In the genomic region with DNA sequence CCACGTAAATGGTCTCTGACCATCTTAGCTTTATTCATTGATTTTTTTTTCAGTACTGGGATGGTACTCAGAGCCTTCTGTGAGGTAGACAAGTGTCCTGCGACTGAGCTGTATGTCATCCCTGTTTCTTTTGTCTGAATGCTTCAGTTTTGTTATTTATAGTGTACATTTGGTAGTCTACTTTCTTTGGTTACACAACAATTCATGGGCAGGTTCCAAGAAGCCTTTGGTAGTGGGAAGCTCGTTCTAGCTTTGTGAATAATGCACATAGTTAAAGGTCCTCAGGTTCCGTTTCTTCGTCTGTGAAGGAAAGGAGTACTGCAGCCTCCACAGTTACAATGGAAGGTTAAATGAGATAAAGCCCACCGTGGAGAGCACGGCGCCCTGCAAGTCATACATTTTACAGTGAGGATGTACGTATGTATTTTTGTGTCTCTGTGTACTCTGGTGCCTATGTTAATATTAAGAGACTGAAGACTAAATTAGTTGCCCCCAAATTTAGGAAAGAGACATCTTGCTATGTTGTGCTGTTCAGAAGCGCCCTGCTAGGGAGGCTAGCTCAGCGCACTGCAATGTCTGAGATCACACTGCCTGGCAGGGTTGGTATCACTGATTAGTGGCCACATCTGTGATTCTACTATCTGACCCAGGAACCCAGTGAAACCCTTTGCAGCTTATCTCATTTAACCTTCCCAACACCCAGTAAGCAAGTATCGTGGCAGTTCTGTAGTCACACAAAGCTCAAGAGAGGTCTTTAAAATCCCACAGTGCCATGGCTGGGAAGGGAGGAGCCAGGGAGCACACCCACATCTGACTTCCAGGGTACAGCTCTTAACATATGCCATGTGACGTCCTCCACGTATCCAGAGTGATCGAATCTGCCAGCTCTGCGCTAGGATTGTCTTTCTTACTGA, we compare ENCODE assay signal across 18 mouse cellular contexts. TPM values are rescaled to one million over a fixed set of nuclear protein-coding genes. Genes with fewer than 3 reads are reported as not detected.
DNase-seq lines count a peak whose midpoint lies in the region; ATAC-seq and TF ChIP-seq lines count a peak whose summit lies in the region.
"Had no signal": no experiment of that assay in that cellular context is flagged by ENCODE, and none has a peak within 500 bp of the region (broad histone marks: within the 10 kb centered on the region; RNA-seq: fewer than 3 reads in every experiment).

No protein-coding gene starts in this region.

- ATAC-seq in common myeloid progenitor, adult 5-6 weeks (replicated peaks; ENCODE audit: low read depth, poor library complexity, severe bottlenecking) = peak; percentile 85
- peak; percentile 96 for ATAC-seq in liver, embryonic 13.5 days (ENCODE audit: low read depth)
- ATAC-seq in stomach, embryonic 15.5 days (ENCODE audit: insufficient read depth, low FRiP score, low read depth) = peak; percentile 68; the same call in 1 of the 2 replicates
- ATAC-seq: forebrain, embryonic 14.5 days; inflammation-experienced regulatory T-cells, adult 6 months; midbrain, embryonic 13.5 days had no signal

- no peaks in the 10 kb centered on the region for H3K36me3 ChIP-seq in liver, embryonic 13.5 days
- H3K36me3 ChIP-seq in stomach, embryonic 15.5 days = peaks cover 3% of the 10 kb centered on the region; the same call in 1 of the 2 replicates

- H3K9me3 ChIP-seq in liver, embryonic 13.5 days (replicated peaks) = no peaks in the 10 kb centered on the region
- H3K9me3 ChIP-seq in stomach, embryonic 15.5 days = no peaks in the 10 kb centered on the region
- H3K9me3 ChIP-seq: G1E; heart, embryonic 13.5 days; midbrain, embryonic 13.5 days had no signal

- no peaks in the 10 kb centered on the region for H3K27me3 ChIP-seq in liver, embryonic 13.5 days
- H3K27me3 ChIP-seq in stomach, embryonic 15.5 days (replicated peaks) = no peaks in the 10 kb centered on the region
- H3K27me3 ChIP-seq: heart, embryonic 13.5 days; midbrain, embryonic 13.5 days had no signal

- TF ChIP-seq CTCF in layer of hippocampus, adult 2 months (conservative IDR thresholded peaks at IDR 0.05) = no peak

- WGBS in liver, embryonic 13.5 days (ENCODE audit: insufficient replicate concordance) = 35% methylated on average over 16 of the region's 16 CpGs
- WGBS in stomach, embryonic 15.5 days = 74% methylated on average over 16 of the region's 16 CpGs

- H3K9ac ChIP-seq in liver, embryonic 13.5 days = peak overlapping the region; percentile 1; the same call in 1 of the 2 replicates
- no peak overlapping the region for H3K9ac ChIP-seq in stomach, embryonic 15.5 days
- H3K9ac ChIP-seq: heart, embryonic 13.5 days; midbrain, embryonic 13.5 days had no signal

- H3K4me1 ChIP-seq in liver, embryonic 13.5 days (replicated peaks) = peaks cover 24% of the 10 kb centered on the region
- no peaks in the 10 kb centered on the region for H3K4me1 ChIP-seq in stomach, embryonic 15.5 days
- H3K4me1 ChIP-seq: heart, embryonic 13.5 days; midbrain, embryonic 13.5 days had no signal

- H3K4me3 ChIP-seq in layer of hippocampus, adult 2 months = no peak overlapping the region
- peak overlapping the region; percentile 21; the same call in 1 of the 2 replicates for H3K4me3 ChIP-seq in liver, embryonic 13.5 days (replicated peaks)
- H3K4me3 ChIP-seq in stomach, embryonic 15.5 days (replicated peaks) = no peak overlapping the region
- H3K4me3 ChIP-seq: heart, embryonic 13.5 days; midbrain, embryonic 13.5 days had no signal

- peak overlapping the region; percentile 43 for H3K4me2 ChIP-seq in liver, embryonic 13.5 days
- H3K4me2 ChIP-seq in stomach, embryonic 15.5 days = no peak overlapping the region
- H3K4me2 ChIP-seq: heart, embryonic 13.5 days; midbrain, embryonic 13.5 days had no signal

- peak overlapping the region; percentile 64 for H3K27ac ChIP-seq in layer of hippocampus, adult 2 months
- H3K27ac ChIP-seq in liver, embryonic 13.5 days = peak overlapping the region; percentile 31; the same call in 1 of the 2 replicates
- no peak overlapping the region for H3K27ac ChIP-seq in stomach, embryonic 15.5 days
- H3K27ac ChIP-seq: heart, embryonic 13.5 days; kidney, postnatal 0 days; midbrain, embryonic 13.5 days had no signal

- DNase-seq in layer of hippocampus, adult 2 months (ENCODE audit: low spot score in 2 of 2) = no peak
- DNase-seq in layer of hippocampus, adult 9-10 months (ENCODE audit: low spot score) = no peak
- DNase-seq in liver, embryonic 13.5 days = peak; percentile 61
- DNase-seq in ovary, postnatal 36 days (ENCODE audit: low spot score) = no peak
- DNase-seq in cerebellum, adult 11-12 months = no peak
- DNase-seq: adrenal gland, postnatal 14 days; gastrocnemius, postnatal 36 days; layer of hippocampus, adult 9-11 months; lung, postnatal 36 days; thymus, postnatal 14 days had no signal

RNA-seq across cellular contexts. Expression of a gene that starts 18.9 kb away (rescaled TPM):
- total RNA-seq in layer of hippocampus, adult 2 months (2021) = 1 to 10 TPM; 4.2 to 4.3 TPM
- 37.6 and 44.2 TPM in 2 replicates for total RNA-seq in common myeloid progenitor, adult 5-6 weeks (2017)
- polyA plus RNA-seq in liver, embryonic 13.5 days (2015; fragmentation: Nextera tagmentation; extraction: Ambion mirVana) = 12.6 and 13.8 TPM in 2 replicates
- polyA plus RNA-seq in stomach, embryonic 15.5 days (2015; fragmentation: Nextera tagmentation; extraction: Ambion mirVana) = 12.2 and 13.0 TPM in 2 replicates

RNA-seq across cellular contexts. Expression of a gene that starts 19.2 kb away (rescaled TPM):
- 1 to 10 TPM; 8.0 to 8.2 TPM for total RNA-seq in layer of hippocampus, adult 2 months (2021)
- 3.1 and 4.4 TPM in 2 replicates for total RNA-seq in common myeloid progenitor, adult 5-6 weeks (2017)
- polyA plus RNA-seq in liver, embryonic 13.5 days (2015; fragmentation: Nextera tagmentation; extraction: Ambion mirVana) = 3.1 and 3.4 TPM in 2 replicates
- 5.3 and 6.0 TPM in 2 replicates for polyA plus RNA-seq in stomach, embryonic 15.5 days (2015; fragmentation: Nextera tagmentation; extraction: Ambion mirVana)
